ENCODE assay signal across 11 mouse cellular contexts in genomic region chr2:166394666-166395065, GRCm38 (mm10).
A peak's percentile ranks its signal among the peaks of the same experiment; 100 is the strongest.
DNase-seq lines count a peak whose midpoint lies in the region; ATAC-seq and TF ChIP-seq lines count a peak whose summit lies in the region.
"Had no signal": no experiment of that assay in that cellular context is flagged by ENCODE, and none has a peak within 500 bp of the region (broad histone marks: within the 10 kb centered on the region; RNA-seq: fewer than 3 reads in every experiment).

No protein-coding gene starts in this region.

- H3K27me3 ChIP-seq in hindbrain, embryonic 11.5 days (ENCODE audit: control insufficient read depth, insufficient read depth, low read length): no peaks in the 10 kb centered on the region
- no peaks in the 10 kb centered on the region for H3K27me3 ChIP-seq in midbrain, postnatal 0 days (ENCODE audit: insufficient read depth, low read length)
- H3K27me3 ChIP-seq in splenic B cell, adult 2 months (ENCODE audit: control insufficient read depth, insufficient read depth, low read length, poor library complexity, severe bottlenecking): no peaks in the 10 kb centered on the region
- H3K27me3 ChIP-seq: liver, embryonic 13.5 days had no signal

- WGBS in hindbrain, embryonic 11.5 days: 41% methylated on average over 13 of the region's 13 CpGs
- WGBS in midbrain, postnatal 0 days: 40% methylated on average over 13 of the region's 13 CpGs

- peak; percentile 32 for DNase-seq in right cerebral cortex, postnatal 4 days
- no peak for DNase-seq in right cerebral cortex, postnatal 14 days
- DNase-seq in hindbrain, embryonic 11.5 days (ENCODE audit: low spot score): peak; percentile 45
- peak; percentile 49 for DNase-seq in midbrain, postnatal 0 days (ENCODE audit: low spot score)
- DNase-seq in splenic B cell, adult 2 months (ENCODE audit: low read depth, low spot score): peak; percentile 81
- DNase-seq in Muller cell, postnatal 12 days (ENCODE audit: inconsistent ontology term): no peak
- DNase-seq in ovary, adult 18-20 months (ENCODE audit: low spot score): no peak
- no peak for DNase-seq in heart, adult 11 months
- DNase-seq: cerebellum, postnatal 25 days; liver, embryonic 13.5 days had no signal

- peak; percentile 65; the same call in 1 of the 2 replicates for ATAC-seq in hindbrain, embryonic 11.5 days (ENCODE audit: low FRiP score)
- no peak for ATAC-seq in midbrain, postnatal 0 days (ENCODE audit: low FRiP score)
- ATAC-seq: intestine, embryonic 16.5 days had no signal

- H3K4me1 ChIP-seq in hindbrain, embryonic 11.5 days (replicated peaks; ENCODE audit: control insufficient read depth, insufficient read depth, low read length): peaks cover 2% of the 10 kb centered on the region
- peaks cover 4% of the 10 kb centered on the region for H3K4me1 ChIP-seq in midbrain, postnatal 0 days (ENCODE audit: insufficient read depth, low read length)

- TF ChIP-seq CTCF in midbrain, postnatal 0 days (IDR thresholded peaks at IDR 0.05): no peak

- H3K4me2 ChIP-seq in hindbrain, embryonic 11.5 days (replicated peaks; ENCODE audit: low read depth, low read length): no peak overlapping the region
- no peak overlapping the region for H3K4me2 ChIP-seq in midbrain, postnatal 0 days (ENCODE audit: low read depth, low read length, poor library complexity, severe bottlenecking)
- H3K4me2 ChIP-seq: liver, embryonic 13.5 days had no signal

- H3K9me3 ChIP-seq in hindbrain, embryonic 11.5 days (ENCODE audit: control insufficient read depth, low read length): no peaks in the 10 kb centered on the region
- H3K9me3 ChIP-seq in midbrain, postnatal 0 days (ENCODE audit: low read length): no peaks in the 10 kb centered on the region
- H3K9me3 ChIP-seq: liver, embryonic 13.5 days had no signal

- no peak overlapping the region for H3K9ac ChIP-seq in hindbrain, embryonic 11.5 days (ENCODE audit: low read depth, low read length)
- H3K9ac ChIP-seq in midbrain, postnatal 0 days (replicated peaks; ENCODE audit: low read length, poor library complexity, severe bottlenecking): no peak overlapping the region
- H3K9ac ChIP-seq: liver, embryonic 13.5 days had no signal

- H3K4me3 ChIP-seq in hindbrain, embryonic 11.5 days (ENCODE audit: low read depth, low read length): no peak overlapping the region
- H3K4me3 ChIP-seq in midbrain, postnatal 0 days (ENCODE audit: low read depth, low read length): no peak overlapping the region
- H3K4me3 ChIP-seq: liver, embryonic 13.5 days had no signal

- no peaks in the 10 kb centered on the region for H3K36me3 ChIP-seq in hindbrain, embryonic 11.5 days (ENCODE audit: control insufficient read depth, insufficient read depth, low read length)
- no peaks in the 10 kb centered on the region for H3K36me3 ChIP-seq in midbrain, postnatal 0 days (ENCODE audit: insufficient read depth, low read length)
- no peaks in the 10 kb centered on the region for H3K36me3 ChIP-seq in splenic B cell, adult 2 months (ENCODE audit: control insufficient read depth, insufficient read depth, low read length, poor library complexity, severe bottlenecking)
- H3K36me3 ChIP-seq: liver, embryonic 13.5 days had no signal

- 0 out of 2 replicates have a peak overlapping the region, but pooled peaks have one; percentile 25 for H3K27ac ChIP-seq in hindbrain, embryonic 11.5 days (ENCODE audit: low read depth, low read length)
- no peak overlapping the region for H3K27ac ChIP-seq in midbrain, postnatal 0 days (ENCODE audit: low read depth, low read length)
- H3K27ac ChIP-seq: liver, embryonic 13.5 days had no signal

Comparison
In these comparisons a context has a peak if more than half of its experiments do, and no peak if none do; other contexts are left out.
1. DNase-seq: peak in right cerebral cortex, postnatal 4 days (single experiment), hindbrain, embryonic 11.5 days (single experiment), midbrain, postnatal 0 days (single experiment) and splenic B cell, adult 2 months (single experiment); none in right cerebral cortex, postnatal 14 days (single experiment), Muller cell, postnatal 12 days (single experiment), ovary, adult 18-20 months (single experiment) and heart, adult 11 months (single experiment).